Mouse (Mus musculus): Measurements from ENCODE around the gene Lpar3.

Lpar3 gene

DNA sequence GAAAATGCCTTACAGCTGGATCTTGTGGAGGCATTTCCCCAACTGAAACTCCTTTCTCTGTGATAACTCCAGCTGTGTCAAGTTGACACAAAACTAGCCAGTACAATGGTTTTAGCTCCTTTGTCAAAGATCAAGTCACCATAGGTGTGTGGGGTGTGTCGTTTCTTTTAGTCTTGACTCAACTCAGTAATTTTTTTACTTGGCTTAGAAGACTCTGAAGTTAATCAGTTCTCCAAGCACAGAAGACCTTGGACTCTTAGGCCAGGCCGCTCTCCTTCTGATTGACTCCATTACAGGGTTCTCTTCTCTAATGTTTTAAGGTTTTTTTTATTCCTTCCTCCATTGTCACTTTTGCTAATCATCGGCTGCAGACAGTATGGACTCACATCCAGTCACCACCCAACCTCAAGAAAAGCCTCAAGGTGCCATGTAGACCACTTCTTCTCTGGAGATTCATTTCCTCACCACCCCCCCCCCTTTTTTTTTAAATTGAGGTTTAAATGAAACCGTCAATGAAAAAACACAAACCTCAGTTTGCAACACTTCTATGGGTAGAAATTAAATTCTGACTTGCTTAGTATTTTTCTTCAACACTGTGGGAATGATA is 9.5 kb upstream of the Lpar3 start:
- no peak for DNase-seq

GRCm38 (mm10) chr3:146211964-146212363 is 8.8 kb upstream of the Lpar3 start:
- DNase-seq = no peak

- DNase-seq = no peak
These were observed 7.4 kb upstream of the Lpar3 start for GRCm38 (mm10) chr3:146213336-146213735.

DNA sequence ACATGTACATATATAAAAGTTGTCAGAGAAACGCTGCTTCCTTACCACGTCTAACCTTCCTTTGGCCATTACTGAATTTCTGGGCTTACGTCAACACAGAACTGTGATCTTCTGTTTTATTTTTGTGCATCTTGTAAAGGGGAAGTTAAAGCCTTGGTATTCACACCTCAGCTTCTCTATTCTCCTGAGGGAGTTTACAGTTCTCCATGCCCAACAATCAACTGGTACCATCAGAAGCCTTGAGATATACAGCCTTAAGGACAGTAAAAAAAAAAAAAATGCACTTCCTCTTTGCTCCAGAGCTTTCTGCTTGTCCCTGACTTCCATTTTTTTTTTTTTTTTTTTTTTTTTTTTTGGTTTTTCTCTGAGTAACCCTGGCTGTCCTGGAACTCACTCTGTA is 4.2 kb upstream of the Lpar3 start:
- DNase-seq = no peak

DNA sequence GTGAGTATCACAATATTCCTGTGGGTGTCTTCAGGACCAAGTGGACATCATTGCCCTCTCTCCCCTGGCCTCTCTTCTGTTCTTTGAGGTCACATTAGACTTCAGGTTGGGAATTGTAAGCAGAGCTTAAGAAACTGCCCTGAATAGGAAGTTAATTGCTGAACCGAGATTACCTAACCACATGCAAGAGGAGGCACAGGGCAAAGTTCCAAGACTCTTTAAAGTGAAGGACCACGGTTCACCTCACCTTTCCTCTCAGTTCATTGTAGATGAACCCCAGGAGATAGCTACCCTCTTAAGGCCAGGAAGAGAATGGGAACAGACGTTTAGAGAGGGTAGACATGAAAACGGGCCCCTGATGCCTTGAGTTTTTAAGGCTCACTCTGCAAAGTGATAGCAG is 3.5 kb downstream of the Lpar3 start:
- DNase-seq = peak; percentile 73

- DNase-seq = no peak
These were observed 4.4 kb downstream of the Lpar3 start for GRCm38 (mm10) chr3:146225061-146225761.

GRCm38 (mm10) chr3:146227427-146227826 is 6.7 kb downstream of the Lpar3 start:
- no peak for DNase-seq

DNA sequence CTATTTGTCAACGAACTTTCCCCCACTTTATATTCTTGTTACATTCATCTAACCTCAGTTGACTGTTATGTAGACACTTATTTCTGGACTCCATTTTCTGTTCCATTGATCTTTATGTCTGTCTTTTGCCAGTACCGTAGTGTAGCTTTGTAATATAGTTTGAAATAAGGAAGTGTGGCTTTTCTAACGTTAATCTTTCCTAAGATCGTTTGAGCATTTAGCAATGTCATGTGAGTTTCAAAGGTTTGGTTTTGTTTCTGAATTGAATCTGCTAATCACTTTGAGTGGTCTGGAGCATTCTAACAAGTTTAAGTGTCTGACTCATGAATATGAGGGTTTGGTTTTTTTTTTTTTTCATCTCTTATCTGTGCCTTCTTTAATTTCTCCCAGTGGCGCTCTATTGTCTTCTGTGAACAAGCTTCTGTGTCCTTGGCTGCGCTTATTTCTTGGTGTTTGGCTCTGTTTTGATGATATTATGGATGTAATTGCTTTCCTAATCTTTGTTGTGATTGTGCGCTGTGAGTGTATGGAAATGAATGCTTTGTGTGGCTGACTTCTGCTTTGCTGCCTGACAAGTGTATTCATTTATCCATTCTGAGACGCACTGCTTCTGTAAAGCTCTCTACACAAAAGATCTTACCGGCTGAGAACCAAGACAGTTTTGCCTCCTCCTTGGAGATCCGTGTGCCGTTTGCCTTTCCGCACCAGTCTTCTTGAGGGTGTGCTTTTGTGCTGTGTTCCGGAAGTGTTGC is 8.0 kb downstream of the Lpar3 start:
- DNase-seq = no peak

DNA sequence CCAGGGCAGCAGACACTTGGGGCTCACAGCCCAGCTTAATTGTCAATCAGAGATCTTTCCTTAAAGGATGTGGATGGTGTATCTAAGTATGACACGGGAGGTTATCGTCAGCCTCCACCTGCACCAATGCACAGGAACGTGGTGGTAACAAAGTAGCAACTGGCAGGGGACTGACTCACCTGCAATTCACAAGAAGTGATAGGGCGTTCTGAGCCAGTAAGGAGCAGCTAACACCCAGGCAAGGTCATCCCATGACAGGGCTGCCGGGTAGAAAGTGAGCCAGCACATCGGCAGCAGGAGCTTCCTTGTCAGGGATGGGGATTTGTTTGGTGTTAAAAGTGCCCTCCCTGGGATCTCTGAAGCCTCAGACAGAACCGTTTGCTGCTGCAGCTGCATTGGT is 11.9 kb downstream of the Lpar3 start:
- DNase-seq = no peak

GRCm38 (mm10) chr3:146233741-146234140 is 13.0 kb downstream of the Lpar3 start:
- peak; percentile 37 for DNase-seq

- DNase-seq = no peak
These were observed 13.8 kb downstream of the Lpar3 start for GRCm38 (mm10) chr3:146234530-146234929.

DNA sequence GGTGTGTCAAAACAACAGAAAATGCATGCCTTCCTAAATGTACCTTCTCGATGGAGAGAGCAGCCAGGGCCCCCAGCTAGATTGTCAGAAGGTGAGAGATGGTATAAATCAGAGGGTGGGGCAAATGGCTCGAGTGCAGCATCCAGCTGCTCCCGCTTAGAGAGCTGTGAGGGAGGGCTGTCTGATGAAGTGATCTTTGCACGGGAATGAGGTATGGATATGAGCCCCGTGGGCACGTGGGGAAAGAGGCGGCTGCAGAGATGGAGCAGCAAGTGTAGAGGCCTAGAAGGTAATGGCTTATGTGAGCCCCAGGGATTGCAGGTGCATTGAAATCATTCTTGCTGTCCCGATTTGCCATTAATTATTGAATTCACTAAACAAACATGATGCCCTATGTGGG is 15.5 kb downstream of the Lpar3 start:
- DNase-seq = no peak

DNA sequence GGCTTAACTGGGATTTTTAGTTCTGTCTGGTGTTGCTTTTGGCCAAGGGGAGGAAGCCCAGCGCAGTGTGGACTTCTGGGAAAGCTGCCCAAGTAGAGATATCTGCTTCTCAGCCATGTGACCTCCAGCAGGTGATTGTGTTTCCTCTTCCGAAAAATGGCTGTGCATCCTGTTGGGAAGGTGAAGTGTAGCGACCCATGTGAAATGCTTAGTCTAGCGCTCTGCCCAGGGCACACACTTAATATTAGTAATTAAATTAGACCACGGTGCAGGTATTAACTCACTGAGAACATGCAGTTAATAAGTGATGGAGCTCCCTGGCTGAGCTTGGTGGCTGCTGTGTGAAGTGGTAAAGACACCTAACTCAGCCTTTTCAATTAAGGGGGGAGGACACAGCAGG is 16.9 kb downstream of the Lpar3 start:
- DNase-seq = peak; percentile 68

DNA sequence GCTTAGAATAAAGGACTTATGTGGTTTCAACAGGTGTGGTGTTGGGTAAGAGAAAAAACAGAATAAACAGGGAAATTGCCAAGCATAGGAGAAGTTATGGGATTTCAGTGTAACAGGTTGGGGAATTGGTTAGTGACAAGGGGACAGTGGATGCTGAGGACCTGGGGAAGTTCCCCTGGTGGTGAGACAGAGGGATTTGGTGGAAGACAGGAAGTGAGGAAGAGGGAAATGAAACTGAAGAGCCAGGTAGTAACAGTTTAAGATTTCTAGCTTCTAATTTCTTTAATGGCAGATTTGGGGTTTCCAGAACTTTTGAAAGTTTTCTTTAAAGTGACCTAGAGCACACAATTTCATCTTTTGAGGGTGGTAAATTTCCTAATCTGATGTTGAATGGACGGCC is 23.9 kb downstream of the Lpar3 start:
- no peak for DNase-seq

DNA sequence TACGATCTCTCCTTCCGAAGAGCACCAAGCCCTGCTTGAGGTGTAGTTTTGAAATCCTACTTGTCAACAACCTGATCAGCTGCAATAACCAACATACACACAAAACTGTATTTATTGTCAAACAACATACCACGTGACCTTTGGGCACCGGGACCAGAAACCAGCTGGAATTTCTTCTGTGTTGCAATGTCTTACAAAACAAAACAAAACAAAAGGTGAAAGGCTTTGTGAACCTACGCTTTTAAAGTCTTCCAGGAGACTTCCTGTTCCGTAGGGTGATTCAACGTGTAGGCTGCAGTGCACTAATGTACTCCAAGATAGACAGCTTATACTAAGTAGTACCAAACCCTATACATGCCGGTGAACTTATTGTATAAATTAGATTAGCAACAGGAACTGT is 25.8 kb downstream of the Lpar3 start:
- DNase-seq = no peak

DNA sequence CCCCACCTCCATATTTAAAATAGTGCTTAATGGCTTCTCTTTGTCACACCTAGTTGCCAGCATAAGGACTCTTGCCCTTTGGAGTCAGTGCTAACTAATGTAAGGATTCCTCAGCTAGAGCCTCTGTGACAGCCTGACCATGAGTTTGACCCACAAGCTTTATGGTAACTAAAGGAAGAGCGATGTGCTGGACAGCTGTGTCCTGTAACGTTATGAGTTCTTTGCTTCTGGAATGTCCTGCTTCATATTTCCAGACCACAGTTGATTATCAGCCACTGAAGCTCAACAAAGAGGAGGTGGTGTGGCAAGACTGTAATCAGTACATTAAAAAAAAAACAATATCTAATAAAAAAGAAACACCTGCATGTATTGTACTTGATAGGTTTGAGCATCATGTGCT is 26.2 kb downstream of the Lpar3 start:
- no peak for DNase-seq

DNA sequence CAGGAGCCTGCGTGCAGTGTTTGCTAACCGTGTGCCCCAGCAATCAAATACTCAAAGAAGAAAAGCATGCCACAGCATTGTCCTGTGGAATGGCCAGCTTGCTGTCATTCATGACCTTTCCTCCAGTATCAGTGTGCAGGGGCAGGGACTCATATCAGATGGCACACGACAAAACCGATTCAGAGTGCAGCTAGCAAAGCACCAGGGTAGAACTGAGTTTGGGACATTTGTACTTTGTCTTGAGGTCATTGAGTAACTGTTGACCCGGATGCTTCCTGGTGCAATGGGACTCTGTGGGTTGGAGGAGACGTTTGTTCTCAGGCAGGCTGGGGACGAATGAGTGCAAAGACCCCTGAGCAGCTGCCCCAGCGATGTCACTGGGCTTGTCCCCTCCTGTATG is 29.1 kb downstream of the Lpar3 start:
- DNase-seq = no peak

DNA sequence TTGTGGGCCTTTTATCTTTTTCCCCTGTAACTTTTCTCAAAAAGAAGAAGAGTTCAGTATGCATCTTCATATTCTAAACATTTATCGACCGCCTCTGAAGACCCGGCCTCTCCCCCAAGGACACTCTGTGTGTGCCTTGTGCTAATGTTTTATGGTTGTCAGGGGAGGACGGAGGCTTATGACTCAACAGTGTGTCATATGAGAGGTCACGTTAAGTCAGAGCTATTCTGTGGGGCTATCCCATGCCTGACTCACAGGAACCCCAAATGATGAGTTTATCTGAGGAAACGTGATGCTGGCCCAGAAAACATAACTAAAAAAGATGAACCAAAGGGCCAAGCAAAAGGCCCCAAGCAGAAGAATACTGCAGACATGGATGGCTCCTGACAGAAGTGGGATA is 31.0 kb downstream of the Lpar3 start:
- no peak for DNase-seq

GRCm38 (mm10) chr3:146253736-146254320 is 33.1 kb downstream of the Lpar3 start:
- peak; percentile 48 for DNase-seq

DNA sequence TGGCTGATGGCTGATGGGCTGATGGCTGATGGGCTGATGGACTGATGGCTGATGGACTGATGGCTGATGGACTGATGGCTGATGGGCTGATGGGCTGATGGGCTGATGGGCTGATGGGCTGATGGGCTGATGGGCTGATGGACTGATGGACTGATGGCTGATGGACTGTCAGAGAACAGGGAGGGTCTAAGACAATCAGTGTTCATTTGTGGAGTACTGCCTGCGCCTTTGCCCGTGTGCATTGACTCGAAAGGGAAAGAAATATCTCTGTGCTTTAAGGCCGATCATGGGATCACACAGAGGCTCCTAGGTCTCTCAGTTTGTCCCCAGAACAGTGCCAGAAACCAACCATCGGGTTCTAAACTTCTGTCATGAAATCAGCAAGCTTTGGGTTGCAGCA is 34.4 kb downstream of the Lpar3 start:
- DNase-seq = no peak

- no peak for DNase-seq
These were observed 36.8 kb downstream of the Lpar3 start for GRCm38 (mm10) chr3:146257483-146258122.

- peak; percentile 14 for DNase-seq
These were observed 39.4 kb downstream of the Lpar3 start for GRCm38 (mm10) chr3:146260203-146260602.

GRCm38 (mm10) chr3:146260845-146261244 is 40.1 kb downstream of the Lpar3 start:
- no peak for DNase-seq
